Mouse (Mus musculus): ENCODE data around the gene Arid1b. TPM values are rescaled to one million over a fixed set of nuclear protein-coding genes. Genes with fewer than 3 reads are reported as not detected.

Arid1b gene
- polyA plus RNA-seq, 1 experiment from 2014 or later: 5.2 TPM

DNA sequence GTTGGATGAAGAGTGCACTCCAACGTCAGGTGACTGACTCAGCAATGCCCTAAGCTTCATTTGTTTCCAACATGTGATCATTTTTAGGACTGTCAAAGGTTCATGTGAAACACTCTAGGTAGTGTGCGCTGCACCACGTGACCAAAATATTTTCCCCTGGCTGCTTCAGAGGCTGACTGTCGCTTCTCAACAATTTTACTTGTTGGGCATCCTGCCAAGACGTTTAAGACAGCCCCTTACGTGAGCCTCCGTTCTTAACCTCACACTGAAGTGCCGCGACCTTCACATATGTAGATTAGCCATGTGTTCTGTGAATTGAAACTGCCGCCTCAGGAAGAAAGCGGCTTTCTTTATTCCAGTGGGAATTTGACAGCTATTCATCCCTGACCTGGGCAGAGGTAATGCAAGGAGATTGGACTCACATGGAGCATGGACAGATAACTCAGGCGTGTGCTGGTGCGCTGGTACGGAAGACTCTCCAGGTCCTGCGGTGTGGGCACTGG lies 13.1 kb downstream of the Arid1b start:
- no peaks in the 10 kb centered on the region for H3K9me3 ChIP-seq
- H3K9ac ChIP-seq: peak overlapping the region; percentile 50
- H3K4me3 ChIP-seq: peak overlapping the region; percentile 40
- H3K36me3 ChIP-seq: no peaks in the 10 kb centered on the region
- no peak for ATAC-seq (ENCODE audit: extremely low read depth, insufficient number of reproducible peaks, low FRiP score, low TSS enrichment)
- WGBS: 14% methylated on average over 15 of the region's 15 CpGs
- peaks cover 95% of the 10 kb centered on the region for H3K4me1 ChIP-seq
- peak overlapping the region; percentile 69 for H3K4me2 ChIP-seq
- no peaks in the 10 kb centered on the region for H3K27me3 ChIP-seq (replicated peaks)
- peak overlapping the region; percentile 39; the same call in 1 of the 2 replicates for H3K27ac ChIP-seq (replicated peaks)

- peak overlapping the region; percentile 12; the same call in 1 of the 2 replicates for H3K9ac ChIP-seq
- no peak overlapping the region for H3K4me3 ChIP-seq
- no peaks in the 10 kb centered on the region for H3K27me3 ChIP-seq (replicated peaks)
- no peaks in the 10 kb centered on the region for H3K9me3 ChIP-seq
- no peak for ATAC-seq (ENCODE audit: extremely low read depth, insufficient number of reproducible peaks, low FRiP score, low TSS enrichment)
- no peaks in the 10 kb centered on the region for H3K36me3 ChIP-seq
- no peak overlapping the region for H3K27ac ChIP-seq (replicated peaks)
- WGBS: 65% methylated on average over 10 of the region's 10 CpGs
- peak overlapping the region; percentile 69 for H3K4me2 ChIP-seq
- peaks cover 94% of the 10 kb centered on the region for H3K4me1 ChIP-seq
Observed at GRCm38 (mm10) chr17:5008236-5008635, 14.1 kb downstream of the Arid1b start.

DNA sequence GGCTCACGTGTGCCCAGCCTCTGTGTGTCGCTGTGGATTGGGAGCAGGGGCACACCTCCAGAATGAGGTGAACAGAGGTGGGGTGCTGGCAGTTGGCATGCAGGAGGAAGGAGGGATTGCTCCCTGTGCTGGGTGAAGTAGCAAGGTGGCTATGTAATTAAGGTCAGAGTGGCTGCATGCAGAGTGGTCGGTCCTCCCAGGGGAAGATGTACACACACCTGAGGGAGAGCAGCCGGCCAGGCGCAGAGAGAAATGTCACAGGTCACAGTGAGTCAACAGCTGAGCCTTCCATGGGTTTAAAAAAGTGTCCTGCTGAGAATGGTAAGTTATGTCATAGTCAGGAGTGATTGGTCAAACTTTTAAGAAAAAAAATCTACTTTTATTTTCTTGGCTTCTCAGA lies 14.6 kb downstream of the Arid1b start:
- no peak for ATAC-seq (ENCODE audit: extremely low read depth, insufficient number of reproducible peaks, low FRiP score, low TSS enrichment)
- WGBS: 76% methylated on average over 5 of the region's 5 CpGs
- H3K4me3 ChIP-seq: no peak overlapping the region
- H3K36me3 ChIP-seq: no peaks in the 10 kb centered on the region
- no peak overlapping the region for H3K27ac ChIP-seq (replicated peaks)
- no peaks in the 10 kb centered on the region for H3K27me3 ChIP-seq (replicated peaks)
- H3K9me3 ChIP-seq: no peaks in the 10 kb centered on the region
- 0 out of 2 replicates have a peak overlapping the region, but pooled peaks have one; percentile 12 for H3K9ac ChIP-seq
- H3K4me1 ChIP-seq: peaks cover 94% of the 10 kb centered on the region
- H3K4me2 ChIP-seq: peak overlapping the region; percentile 69; the same call in 1 of the 2 replicates

- H3K27ac ChIP-seq (replicated peaks): no peak overlapping the region
- no peak for ATAC-seq (ENCODE audit: extremely low read depth, insufficient number of reproducible peaks, low FRiP score, low TSS enrichment)
- WGBS: 70% methylated on average over 12 of the region's 12 CpGs
- H3K27me3 ChIP-seq (replicated peaks): no peaks in the 10 kb centered on the region
- peaks cover 90% of the 10 kb centered on the region for H3K4me1 ChIP-seq
- H3K36me3 ChIP-seq: no peaks in the 10 kb centered on the region
- H3K4me2 ChIP-seq: no peak overlapping the region
- H3K9ac ChIP-seq: no peak overlapping the region
- no peaks in the 10 kb centered on the region for H3K9me3 ChIP-seq
- H3K4me3 ChIP-seq: no peak overlapping the region
Observed at GRCm38 (mm10) chr17:5009526-5010260, 15.6 kb downstream of the Arid1b start.

DNA sequence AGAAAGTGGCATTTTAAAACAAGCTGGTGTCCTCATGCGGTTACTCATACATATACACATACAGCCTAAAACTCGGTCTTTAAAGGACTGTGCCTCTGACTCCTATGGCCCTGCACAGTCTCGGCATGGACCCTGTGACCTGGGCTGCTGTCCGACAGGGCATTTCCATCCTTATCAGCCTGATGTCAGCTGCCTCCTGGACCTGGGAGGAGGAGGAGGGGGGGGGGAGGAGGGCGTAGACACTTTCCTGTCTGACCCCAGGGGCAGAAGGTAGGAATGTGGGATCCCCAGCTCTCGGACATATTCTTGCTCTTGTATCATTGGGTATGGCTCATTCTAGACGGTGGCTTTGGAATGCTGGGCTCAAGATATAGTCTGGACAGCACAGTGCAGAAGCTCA lies 16.6 kb downstream of the Arid1b start:
- no peak overlapping the region for H3K4me2 ChIP-seq
- ATAC-seq (ENCODE audit: extremely low read depth, insufficient number of reproducible peaks, low FRiP score, low TSS enrichment): no peak
- H3K9ac ChIP-seq: no peak overlapping the region
- 19% methylated on average over 7 of the region's 7 CpGs for WGBS
- peaks cover 79% of the 10 kb centered on the region for H3K4me1 ChIP-seq
- H3K27me3 ChIP-seq (replicated peaks): no peaks in the 10 kb centered on the region
- H3K9me3 ChIP-seq: no peaks in the 10 kb centered on the region
- no peaks in the 10 kb centered on the region for H3K36me3 ChIP-seq
- no peak overlapping the region for H3K27ac ChIP-seq (replicated peaks)
- H3K4me3 ChIP-seq: no peak overlapping the region

- Histone ChIP-seq H3K9me3 (no peaks in the 10 kb centered on the region), H3K27me3 (replicated peaks) (no peaks in the 10 kb centered on the region), H3K4me2 (no peak overlapping the region), H3K4me3 (no peak overlapping the region), H3K4me1 (peaks cover 81% of the 10 kb centered on the region), H3K27ac (replicated peaks) (no peak overlapping the region), H3K9ac (no peak overlapping the region), H3K36me3 (no peaks in the 10 kb centered on the region)
- WGBS: 66% methylated on average over 3 of the region's 3 CpGs
- 0 out of 2 replicates have a peak, but pooled peaks have one; percentile 30 for ATAC-seq (ENCODE audit: extremely low read depth, insufficient number of reproducible peaks, low FRiP score, low TSS enrichment)
Observed at GRCm38 (mm10) chr17:5012091-5012490, 18.0 kb downstream of the Arid1b start.

DNA sequence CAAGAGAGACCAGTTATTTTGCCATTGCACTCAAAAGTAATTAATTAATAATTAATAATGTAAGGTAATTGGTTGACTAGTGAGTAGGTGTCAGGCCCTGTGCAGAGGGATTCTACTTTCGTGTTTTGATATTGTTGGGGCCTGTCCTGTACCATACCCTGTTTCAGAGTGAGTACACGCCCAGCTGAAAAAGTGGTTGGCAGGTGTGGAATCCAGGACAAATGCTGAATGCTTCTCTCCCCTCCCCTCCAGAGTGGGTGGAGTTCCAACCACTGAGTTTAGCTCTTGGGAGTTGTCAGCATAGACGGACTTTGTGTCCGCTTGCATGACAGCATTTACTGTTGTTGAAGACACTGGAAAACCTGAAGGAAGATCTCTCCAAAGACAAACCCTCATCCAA lies 18.4 kb downstream of the Arid1b start:
- Histone ChIP-seq H3K27me3 (replicated peaks) (no peaks in the 10 kb centered on the region), H3K9me3 (no peaks in the 10 kb centered on the region), H3K4me3 (no peak overlapping the region), H3K27ac (replicated peaks) (no peak overlapping the region), H3K4me1 (peaks cover 80% of the 10 kb centered on the region), H3K4me2 (no peak overlapping the region), H3K36me3 (no peaks in the 10 kb centered on the region), H3K9ac (no peak overlapping the region)
- no peak for ATAC-seq (ENCODE audit: extremely low read depth, insufficient number of reproducible peaks, low FRiP score, low TSS enrichment)
- 63% methylated on average over 4 of the region's 4 CpGs for WGBS

DNA sequence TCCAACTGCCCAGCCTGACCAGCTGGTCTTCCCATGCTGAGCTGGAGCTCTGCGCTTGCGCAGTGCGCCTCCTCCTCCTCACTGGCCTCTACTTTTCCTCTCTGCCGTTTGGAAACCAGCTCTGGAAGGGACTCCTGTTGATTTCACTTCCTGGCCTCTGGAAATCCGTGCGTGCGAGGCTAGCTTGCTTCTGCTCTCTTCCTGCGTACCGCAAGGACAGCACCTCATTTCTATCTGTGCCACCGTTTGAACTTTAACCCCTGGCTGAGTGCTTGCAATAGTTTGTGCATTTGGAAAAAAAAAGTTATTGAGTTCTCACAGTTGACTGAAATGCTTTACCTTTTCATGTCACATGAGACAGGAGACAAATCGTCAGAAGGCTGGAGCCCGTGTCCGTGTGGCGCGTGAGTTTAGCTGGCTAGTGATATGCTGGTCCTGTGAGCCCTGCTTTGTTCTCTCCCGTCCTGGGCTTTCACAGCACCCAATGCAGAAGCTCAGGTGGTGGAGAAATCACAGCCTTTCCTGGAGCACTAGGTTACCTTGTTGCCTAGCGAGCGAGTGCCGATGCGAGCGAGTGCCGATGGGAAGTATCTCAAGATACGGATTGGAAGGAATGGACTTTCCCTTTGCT lies 20.3 kb downstream of the Arid1b start:
- Histone ChIP-seq H3K4me3 (no peak overlapping the region), H3K9ac (no peak overlapping the region), H3K27ac (replicated peaks) (no peak overlapping the region), H3K4me2 (no peak overlapping the region), H3K27me3 (replicated peaks) (no peaks in the 10 kb centered on the region), H3K9me3 (no peaks in the 10 kb centered on the region), H3K36me3 (peaks cover 5% of the 10 kb centered on the region; the same call in 1 of the 2 replicates), H3K4me1 (peaks cover 65% of the 10 kb centered on the region)
- WGBS: 77% methylated on average over 23 of the region's 23 CpGs
- no peak for ATAC-seq (ENCODE audit: extremely low read depth, insufficient number of reproducible peaks, low FRiP score, low TSS enrichment)

DNA sequence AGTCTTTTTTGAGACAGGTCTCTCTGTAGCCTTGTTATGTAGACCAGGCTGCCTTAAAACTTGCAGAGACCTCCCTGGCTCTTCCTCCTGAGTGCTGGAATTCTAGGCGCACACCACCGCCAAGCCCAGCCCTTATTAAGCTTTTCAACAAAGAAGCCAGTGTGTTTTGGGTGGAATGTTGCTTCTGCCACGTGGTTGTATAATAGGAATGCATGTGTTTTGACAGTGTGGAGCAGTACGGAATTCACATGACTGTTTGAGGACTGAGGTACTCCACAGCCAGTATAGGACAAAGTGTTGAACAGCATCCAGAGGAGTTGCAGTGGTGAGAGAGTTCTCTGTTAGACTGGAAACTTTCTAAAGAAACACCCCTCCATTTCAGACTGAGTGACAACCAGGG lies 22.3 kb downstream of the Arid1b start:
- Histone ChIP-seq H3K36me3 (peaks cover 5% of the 10 kb centered on the region; the same call in 1 of the 2 replicates), H3K9me3 (no peaks in the 10 kb centered on the region), H3K27me3 (replicated peaks) (no peaks in the 10 kb centered on the region), H3K9ac (no peak overlapping the region), H3K27ac (replicated peaks) (no peak overlapping the region), H3K4me2 (no peak overlapping the region), H3K4me1 (peaks cover 55% of the 10 kb centered on the region), H3K4me3 (no peak overlapping the region)
- WGBS: 68% methylated on average over 4 of the region's 4 CpGs
- ATAC-seq (ENCODE audit: extremely low read depth, insufficient number of reproducible peaks, low FRiP score, low TSS enrichment): no peak

GRCm38 (mm10) chr17:5017065-5017464 lies 22.9 kb downstream of the Arid1b start:
- Histone ChIP-seq H3K27me3 (replicated peaks) (no peaks in the 10 kb centered on the region), H3K4me2 (no peak overlapping the region), H3K27ac (replicated peaks) (no peak overlapping the region), H3K4me3 (no peak overlapping the region), H3K4me1 (peaks cover 57% of the 10 kb centered on the region), H3K9ac (no peak overlapping the region), H3K36me3 (peaks cover 5% of the 10 kb centered on the region; the same call in 1 of the 2 replicates), H3K9me3 (no peaks in the 10 kb centered on the region)
- WGBS: 81% methylated on average over 10 of the region's 10 CpGs
- no peak for ATAC-seq (ENCODE audit: extremely low read depth, insufficient number of reproducible peaks, low FRiP score, low TSS enrichment)

GRCm38 (mm10) chr17:5021303-5022003 lies 27.3 kb downstream of the Arid1b start:
- H3K9ac ChIP-seq: peak overlapping the region; percentile 13; the same call in 1 of the 2 replicates
- H3K4me2 ChIP-seq: peak overlapping the region; percentile 37; the same call in 1 of the 2 replicates
- no peaks in the 10 kb centered on the region for H3K27me3 ChIP-seq (replicated peaks)
- no peaks in the 10 kb centered on the region for H3K9me3 ChIP-seq
- H3K4me3 ChIP-seq: no peak overlapping the region
- H3K36me3 ChIP-seq: peaks cover 5% of the 10 kb centered on the region; the same call in 1 of the 2 replicates
- H3K4me1 ChIP-seq: peaks cover 53% of the 10 kb centered on the region
- 25% methylated on average over 11 of the region's 11 CpGs for WGBS
- no peak overlapping the region for H3K27ac ChIP-seq (replicated peaks)
- no peak for ATAC-seq (ENCODE audit: extremely low read depth, insufficient number of reproducible peaks, low FRiP score, low TSS enrichment)
